Mouse (Mus musculus) CH12.LX (cell line): ENCODE data around the gene Dlx6.

ENCODE experiments used
- CHD2 ChIP-seq: IDR thresholded peaks from 2 replicates; pipeline ENCODE4 v1.6.1; 2011; ENCODE audit warnings: low read length, improper control_type of control experiment
- CTCF ChIP-seq, 2 experiments: IDR thresholded peaks in 1 of 2; conservative IDR thresholded peaks in 1 of 2; 2 replicates each; pipeline ENCODE4 v1.5.1; 2011 to 2012; ENCODE audit warnings: low read depth in 2 of 2, low read length in 2 of 2, improper control_type of control experiment in 1 of 2, inconsistent platforms in 1 of 2, mild to moderate bottlenecking in 1 of 2, moderate library complexity in 1 of 2
- ELF1 ChIP-seq: IDR thresholded peaks from 2 replicates; pipeline ENCODE4 v1.6.1; 2014; ENCODE audit warnings: low read depth, mild to moderate bottlenecking, inconsistent platforms, low read length, improper control_type of control experiment
- IRF4 ChIP-seq: IDR thresholded peaks from 2 replicates; pipeline ENCODE4 v1.6.1; 2014; ENCODE audit warnings: low read depth, mild to moderate bottlenecking, inconsistent platforms, low read length, improper control_type of control experiment
- JUND ChIP-seq: conservative IDR thresholded peaks from 2 replicates; pipeline ENCODE4 v1.6.1; 2011; ENCODE audit warnings: low read depth, low read length, improper control_type of control experiment
- MAFK ChIP-seq: IDR thresholded peaks from 2 replicates; pipeline ENCODE4 v1.6.1; 2011; ENCODE audit warnings: low read length, improper control_type of control experiment; ENCODE audit not compliant: insufficient replicate concordance
- PAX5 ChIP-seq: IDR thresholded peaks from 2 replicates; pipeline ENCODE4 v1.6.1; 2012; ENCODE audit warnings: low read length, inconsistent platforms, mixed read lengths
- SIN3A ChIP-seq: IDR thresholded peaks from 2 replicates; pipeline ENCODE4 v1.6.1; 2012; ENCODE audit warnings: low read length, improper control_type of control experiment, inconsistent platforms
- USF1 ChIP-seq: IDR thresholded peaks from 2 replicates; pipeline ENCODE4 v1.6.1; 2014; ENCODE audit warnings: low read depth, mild to moderate bottlenecking, inconsistent platforms, low read length, improper control_type of control experiment

DNA sequence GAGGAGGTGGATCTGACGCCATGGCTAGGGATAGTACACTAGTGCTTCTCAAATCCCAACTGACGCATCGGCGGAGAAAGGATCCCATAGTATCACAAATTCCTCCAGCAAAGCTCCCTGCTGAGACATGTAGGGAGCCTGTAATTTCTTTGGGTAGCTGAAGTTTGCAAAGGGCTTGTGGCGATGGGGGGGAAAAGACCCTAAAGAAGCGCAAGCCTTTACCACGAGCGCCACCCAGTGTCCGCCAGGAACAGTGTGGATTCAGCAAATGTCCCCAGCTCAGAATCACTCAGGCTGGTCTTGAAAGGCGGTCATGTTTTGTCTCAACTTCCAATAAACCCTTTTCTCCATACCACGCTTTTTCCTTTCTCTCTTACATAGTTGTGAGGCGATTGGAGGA lies 21.8 kb downstream of the Dlx6 start:
- no peak; the same call in 1 of the 2 replicates for TF ChIP-seq MAFK
- TF ChIP-seq CTCF (conservative IDR thresholded peaks at IDR 0.05 in 1 of 2, IDR thresholded peaks at IDR 0.05 in 1 of 2; ENCODE audit: low read depth in 2 of 2, low read length in 2 of 2), result peak; percentile 41 to 74; a peak in 3 of 4 replicates
- no peak for TF ChIP-seq ELF1
- TF ChIP-seq CHD2, result no peak
- TF ChIP-seq SIN3A, result no peak
- no peak for TF ChIP-seq IRF4
- no peak for TF ChIP-seq PAX5
- no peak for TF ChIP-seq USF1
- no peak for TF ChIP-seq JUND
